10 mouse cellular contexts compared by ENCODE assay signal in the genomic region with DNA sequence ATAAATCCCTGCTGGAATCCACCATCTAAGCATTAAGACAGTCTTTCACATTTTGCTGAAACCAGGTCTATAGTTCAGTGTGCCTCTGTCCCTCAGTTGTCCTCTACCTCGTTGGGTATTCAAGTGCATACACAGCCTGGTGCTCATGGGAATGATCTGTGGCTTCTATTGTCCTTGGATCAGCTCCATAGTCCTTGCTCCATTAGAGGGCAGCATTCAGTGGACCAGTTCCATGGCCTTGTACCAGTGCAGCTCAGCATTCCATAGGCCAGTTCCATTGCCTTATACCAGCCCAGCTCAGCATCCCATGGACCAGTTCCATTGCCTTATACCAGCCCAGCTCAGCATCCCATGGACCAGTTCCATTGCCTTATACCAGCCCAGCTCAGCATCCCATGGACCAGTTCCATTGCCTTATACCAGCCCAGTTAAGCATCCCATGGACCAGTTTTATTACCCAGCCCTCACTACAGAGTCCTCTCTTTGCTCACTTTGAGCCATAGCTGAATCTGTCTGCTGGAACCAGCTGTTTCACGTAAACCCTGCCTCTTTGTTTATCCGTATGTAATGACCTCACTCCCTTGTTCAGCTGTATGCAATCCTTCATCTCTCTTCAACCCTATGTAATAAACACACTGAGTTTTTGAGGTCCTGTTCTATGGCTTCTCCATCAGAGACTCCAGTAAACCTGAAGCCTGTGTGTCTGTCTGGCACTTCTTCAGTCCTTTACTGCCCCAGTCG.
A peak's percentile ranks its signal among the peaks of the same experiment; 100 is the strongest.
DNase-seq lines count a peak whose midpoint lies in the region; ATAC-seq and TF ChIP-seq lines count a peak whose summit lies in the region.
"Had no signal": no experiment of that assay in that cellular context is flagged by ENCODE, and none has a peak within 500 bp of the region (broad histone marks: within the 10 kb centered on the region; RNA-seq: fewer than 3 reads in every experiment).

No protein-coding gene starts in this region.

- H3K36me3 ChIP-seq in forebrain, embryonic 10.5 days (replicated peaks) = no peaks in the 10 kb centered on the region
- no peaks in the 10 kb centered on the region for H3K36me3 ChIP-seq in forebrain, embryonic 13.5 days (ENCODE audit: poor library complexity, severe bottlenecking)
- no peaks in the 10 kb centered on the region for H3K36me3 ChIP-seq in intestine, embryonic 14.5 days (ENCODE audit: control insufficient read depth, insufficient read depth, low read length)
- H3K36me3 ChIP-seq: kidney, embryonic 15.5 days; limb, embryonic 13.5 days had no signal

- peaks cover 38% of the 10 kb centered on the region for H3K4me1 ChIP-seq in forebrain, embryonic 10.5 days
- peaks cover 55% of the 10 kb centered on the region for H3K4me1 ChIP-seq in forebrain, embryonic 13.5 days
- peaks cover 14% of the 10 kb centered on the region for H3K4me1 ChIP-seq in intestine, embryonic 14.5 days (replicated peaks; ENCODE audit: control insufficient read depth, insufficient read depth, low read length)

- no peak overlapping the region for H3K9ac ChIP-seq in forebrain, embryonic 13.5 days
- H3K9ac ChIP-seq in intestine, embryonic 14.5 days (ENCODE audit: low read length) = no peak overlapping the region
- H3K9ac ChIP-seq: kidney, embryonic 15.5 days; limb, embryonic 13.5 days had no signal

- no peak overlapping the region for H3K4me3 ChIP-seq in forebrain, embryonic 10.5 days
- H3K4me3 ChIP-seq in forebrain, embryonic 13.5 days = no peak overlapping the region
- H3K4me3 ChIP-seq in left cerebral cortex, adult 2 months = no peak overlapping the region
- no peak overlapping the region for H3K4me3 ChIP-seq in intestine, embryonic 14.5 days (ENCODE audit: low read depth, low read length)
- H3K4me3 ChIP-seq: kidney, embryonic 15.5 days; limb, embryonic 13.5 days had no signal

- 83% methylated on average over 4 of the region's 4 CpGs for WGBS in forebrain, embryonic 10.5 days
- 64% methylated on average over 4 of the region's 4 CpGs for WGBS in forebrain, embryonic 13.5 days
- 39% methylated on average over 4 of the region's 4 CpGs for WGBS in intestine, embryonic 14.5 days

- H3K9me3 ChIP-seq in forebrain, embryonic 10.5 days = no peaks in the 10 kb centered on the region
- no peaks in the 10 kb centered on the region for H3K9me3 ChIP-seq in forebrain, embryonic 13.5 days (replicated peaks)
- H3K9me3 ChIP-seq in intestine, embryonic 14.5 days (ENCODE audit: control insufficient read depth, low read length) = no peaks in the 10 kb centered on the region
- H3K9me3 ChIP-seq: kidney, embryonic 15.5 days; limb, embryonic 13.5 days had no signal

- peak; percentile 12 for TF ChIP-seq CTCF in left cerebral cortex, adult 2 months (IDR thresholded peaks at IDR 0.05)

- peaks cover 10% of the 10 kb centered on the region for H3K27me3 ChIP-seq in forebrain, embryonic 10.5 days (ENCODE audit: poor library complexity, severe bottlenecking)
- H3K27me3 ChIP-seq in forebrain, embryonic 13.5 days = no peaks in the 10 kb centered on the region
- H3K27me3 ChIP-seq in intestine, embryonic 14.5 days (replicated peaks; ENCODE audit: control insufficient read depth, insufficient read depth, low read length) = no peaks in the 10 kb centered on the region

- no peak for ATAC-seq in forebrain, embryonic 13.5 days
- ATAC-seq in intestine, embryonic 14.5 days (replicated peaks; ENCODE audit: low FRiP score, low TSS enrichment, low read depth) = peak; percentile 63; the same call in 1 of the 2 replicates

- intact Hi-C loops in left cerebral cortex, adult 2 months (cut with DNase I) = no loop called here
- intact Hi-C loops in left cerebral cortex, postnatal 36 days (cut with DNase I) = no loop called here

- H3K27ac ChIP-seq in forebrain, embryonic 10.5 days = peak overlapping the region; percentile 73
- no peak overlapping the region for H3K27ac ChIP-seq in forebrain, embryonic 13.5 days
- no peak overlapping the region for H3K27ac ChIP-seq in left cerebral cortex, adult 2 months
- H3K27ac ChIP-seq in intestine, embryonic 14.5 days (ENCODE audit: low read depth) = no peak overlapping the region
- H3K27ac ChIP-seq: kidney, embryonic 15.5 days; limb, embryonic 13.5 days had no signal

- no peak for DNase-seq in forebrain, embryonic 10.5 days (ENCODE audit: extremely low spot score, low spot score)
- no peak for DNase-seq in left cerebral cortex, adult 2 months (ENCODE audit: extremely low spot score in 1 of 2, low spot score in 2 of 2)
- DNase-seq in left cerebral cortex, postnatal 36 days (ENCODE audit: low spot score in 2 of 2) = no peak
- peak; percentile 78 for DNase-seq in adipocyte (ENCODE audit: low spot score)
- DNase-seq in intestine, embryonic 14.5 days (ENCODE audit: low spot score) = no peak
- no peak for DNase-seq in spleen, postnatal 36 days (ENCODE audit: low spot score in 2 of 2)
- DNase-seq in right cerebral cortex, postnatal 4 days = no peak

- no peak overlapping the region for H3K4me2 ChIP-seq in forebrain, embryonic 13.5 days
- no peak overlapping the region for H3K4me2 ChIP-seq in intestine, embryonic 14.5 days (ENCODE audit: low read length)
- H3K4me2 ChIP-seq: kidney, embryonic 15.5 days; limb, embryonic 13.5 days had no signal
